Mouse (Mus musculus) small intestine, adult 2 months (tissue): Measurements from ENCODE around the gene Grid2ip. TPM values are rescaled to one million over a fixed set of nuclear protein-coding genes. Genes with fewer than 3 reads are reported as not detected.
A peak's percentile ranks its signal among the peaks of the same experiment; 100 is the strongest.

Experiments
- H3K27ac ChIP-seq: fragments of 200-500 bp; 2 replicates; pipeline ENCODE4 v1.5.1; 2012; ENCODE audit warnings: low read depth, low read length, control low read depth, inconsistent platforms; ENCODE audit not compliant: insufficient read depth
- H3K27me3 ChIP-seq: fragments of 200-500 bp; 2 replicates; pipeline ENCODE4 v1.6.1; 2012; ENCODE audit warnings: mild to moderate bottlenecking, moderate library complexity, low read length, inconsistent platforms; ENCODE audit not compliant: control insufficient read depth, insufficient read depth
- H3K36me3 ChIP-seq: fragments of 200-500 bp; 2 replicates; pipeline ENCODE4 v1.6.1; 2012; ENCODE audit warnings: mild to moderate bottlenecking, low read length, control low read depth, inconsistent platforms; ENCODE audit not compliant: control insufficient read depth, insufficient read depth
- H3K4me1 ChIP-seq: fragments of 200-500 bp; 2 replicates; pipeline ENCODE4 v1.6.1; 2012; ENCODE audit warnings: low read length, inconsistent platforms, mixed read lengths; ENCODE audit not compliant: control insufficient read depth, insufficient read depth, insufficient read length
- H3K4me3 ChIP-seq: fragments of 200-500 bp; 2 replicates; pipeline ENCODE4 v1.5.1; 2012; ENCODE audit warnings: low read depth, mild to moderate bottlenecking, control low read depth, inconsistent platforms, low read length, moderate library complexity
- CTCF ChIP-seq: fragments of 200-500 bp; IDR thresholded peaks from 2 replicates; pipeline ENCODE4 v1.5.1; 2012; ENCODE audit warnings: low read depth, mild to moderate bottlenecking, control low read depth, inconsistent platforms, low read length, moderate library complexity, mixed read lengths; ENCODE audit not compliant: insufficient replicate concordance, insufficient read length; ENCODE audit errors: extremely low read depth
- POLR2A ChIP-seq: fragments of 200-500 bp; IDR thresholded peaks from 2 replicates; pipeline ENCODE4 v1.6.1; 2012; ENCODE audit warnings: low read depth, mild to moderate bottlenecking, control low read depth, inconsistent platforms, low read length, moderate library complexity
- WGBS: fragments of 180-500 bp; shearing (Covaris S2); methylation state at CpG from one replicate; pipeline ENCODE4 v1.1.7; 2018; 5-methylcytosine and 5-hydroxymethylcytosine counted together
- polyA plus RNA-seq: library from polyadenylated mRNA; depleted of rRNA; stranded (reverse); fragments of >200 nt; gene quantifications from 2 replicates; pipeline ENCODE4 v1.2.3, GENCODE M21; 2012

The Grid2ip gene
- polyA plus RNA-seq, 1 experiment, result 0.22 TPM

DNA sequence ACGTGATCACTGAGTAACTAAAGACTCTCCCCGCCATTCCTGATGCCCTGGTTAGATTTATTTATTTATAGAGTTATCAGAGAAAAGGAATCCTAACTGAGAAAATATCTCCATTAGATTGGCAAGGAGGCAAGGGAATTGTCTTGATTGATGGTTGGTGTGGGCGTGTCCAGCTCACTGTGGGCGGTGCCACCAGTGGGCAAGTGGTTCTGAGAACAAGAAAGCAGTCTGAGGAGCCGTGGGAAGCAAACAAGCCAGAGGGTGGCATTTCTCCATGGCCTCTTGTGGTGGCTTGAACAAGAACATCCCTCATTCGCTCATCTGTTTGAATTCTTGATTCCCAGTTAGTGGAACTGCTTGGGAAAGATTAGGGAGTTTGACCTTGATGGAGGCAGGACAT, 17.5 kb upstream of the Grid2ip start:
- Histone ChIP-seq H3K4me3 (no peak overlapping the region), H3K36me3 (no peaks in the 10 kb centered on the region), H3K27ac (no peak overlapping the region), H3K27me3 (no peaks in the 10 kb centered on the region), H3K4me1 (no peaks in the 10 kb centered on the region)
- 42% methylated on average over 6 of the region's 6 CpGs for WGBS
- TF ChIP-seq POLR2A (no peak), CTCF (no peak)

DNA sequence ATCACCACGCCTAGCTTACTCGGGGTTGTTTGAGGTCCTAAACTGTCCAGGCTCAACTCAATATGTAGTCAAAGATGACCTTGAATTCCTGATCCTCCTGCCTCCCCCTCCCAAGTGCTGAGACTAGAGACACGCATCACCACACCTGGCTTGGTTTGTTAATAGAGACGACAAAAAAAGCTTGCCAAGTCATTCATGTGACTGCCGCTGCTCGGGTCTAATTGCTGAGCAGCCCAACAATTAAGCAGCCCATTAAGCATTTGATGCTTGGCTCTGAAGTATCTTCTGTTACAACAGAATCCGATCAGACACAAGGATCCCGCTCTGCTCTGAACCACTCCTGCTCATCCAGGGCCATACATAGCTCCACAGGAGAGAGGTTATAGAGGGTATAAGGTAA, 10.8 kb upstream of the Grid2ip start:
- Histone ChIP-seq H3K4me3 (no peak overlapping the region), H3K4me1 (no peaks in the 10 kb centered on the region), H3K27me3 (no peaks in the 10 kb centered on the region), H3K36me3 (no peaks in the 10 kb centered on the region), H3K27ac (no peak overlapping the region)
- TF ChIP-seq POLR2A, result no peak
- no peak for TF ChIP-seq CTCF
- 58% methylated on average over 8 of the region's 8 CpGs for WGBS

DNA sequence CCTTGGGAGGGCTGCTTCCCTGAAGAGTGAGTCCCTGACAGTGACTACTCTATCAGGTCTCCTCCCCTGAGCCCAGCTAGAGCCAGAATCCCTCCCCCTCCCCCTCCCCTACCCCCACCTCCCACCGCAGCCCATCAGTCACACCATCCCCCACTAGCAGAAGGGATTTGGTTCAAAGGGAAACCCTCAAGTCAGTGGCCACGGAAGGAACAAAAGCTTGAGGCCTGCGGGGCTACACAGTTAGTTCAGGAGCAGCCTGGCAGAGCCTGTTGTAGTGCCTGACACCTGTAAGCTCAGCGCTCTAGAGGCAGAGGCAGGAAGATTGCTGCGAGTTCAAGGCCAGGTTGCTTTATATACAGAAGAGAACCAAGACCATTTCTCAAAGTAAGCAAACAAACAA, 1.1 kb upstream of the Grid2ip start:
- H3K4me1 ChIP-seq, result no peaks in the 10 kb centered on the region
- no peaks in the 10 kb centered on the region for H3K36me3 ChIP-seq
- 39% methylated on average over 5 of the region's 5 CpGs for WGBS
- no peak overlapping the region for H3K4me3 ChIP-seq
- TF ChIP-seq CTCF, result no peak
- TF ChIP-seq POLR2A, result no peak
- H3K27me3 ChIP-seq, result peaks cover 15% of the 10 kb centered on the region
- no peak overlapping the region for H3K27ac ChIP-seq

DNA sequence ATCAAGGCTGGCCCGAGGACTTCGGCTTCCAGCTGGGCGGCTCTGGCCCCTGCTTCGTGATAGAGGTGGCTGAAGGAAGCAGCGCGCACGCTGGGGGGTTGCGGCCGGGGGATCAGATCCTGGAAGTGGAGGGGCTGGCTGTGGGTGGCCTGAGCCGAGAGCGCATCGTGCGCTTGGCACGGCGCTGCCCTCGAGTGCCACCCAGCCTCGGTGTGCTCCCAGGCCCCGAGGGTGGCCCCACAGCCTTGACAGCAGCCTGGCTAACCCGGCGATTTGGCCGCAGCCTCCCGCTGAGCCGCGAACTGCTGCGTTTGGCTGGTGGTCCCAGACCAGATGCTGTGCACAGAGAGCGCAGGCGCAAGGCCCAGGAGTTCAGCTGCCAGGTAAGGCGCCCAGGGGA, 426 bp downstream of the Grid2ip start:
- H3K27me3 ChIP-seq, result peaks cover 19% of the 10 kb centered on the region
- WGBS, result 13% methylated on average over 28 of the region's 28 CpGs
- no peak for TF ChIP-seq CTCF
- no peak for TF ChIP-seq POLR2A
- H3K36me3 ChIP-seq, result no peaks in the 10 kb centered on the region
- no peak overlapping the region for H3K4me3 ChIP-seq
- no peak overlapping the region for H3K27ac ChIP-seq
- H3K4me1 ChIP-seq, result no peaks in the 10 kb centered on the region

DNA sequence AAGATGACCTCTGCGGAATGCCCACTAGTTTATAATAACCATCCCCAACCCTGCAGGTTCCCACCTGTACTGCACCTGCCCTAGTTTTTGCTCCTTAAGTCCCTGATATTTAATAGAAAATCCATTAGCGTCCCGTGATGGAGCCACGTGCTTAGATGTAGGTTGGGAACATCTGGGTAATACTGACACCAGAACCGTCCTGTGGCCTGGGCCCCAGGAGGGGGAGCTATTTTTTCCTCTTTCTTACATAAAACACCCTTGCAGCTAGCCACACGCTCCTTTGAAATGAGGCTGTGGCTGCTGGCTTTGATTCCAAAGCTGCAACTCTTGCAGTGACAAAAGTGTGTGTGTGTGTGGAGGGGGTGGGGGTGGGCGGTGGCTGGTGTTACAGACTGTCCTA, 2.1 kb downstream of the Grid2ip start:
- Histone ChIP-seq H3K27ac (no peak overlapping the region), H3K4me1 (no peaks in the 10 kb centered on the region), H3K4me3 (no peak overlapping the region), H3K36me3 (no peaks in the 10 kb centered on the region), H3K27me3 (peaks cover 30% of the 10 kb centered on the region)
- 30% methylated on average over 7 of the region's 7 CpGs for WGBS
- no peak for TF ChIP-seq POLR2A
- no peak for TF ChIP-seq CTCF

DNA sequence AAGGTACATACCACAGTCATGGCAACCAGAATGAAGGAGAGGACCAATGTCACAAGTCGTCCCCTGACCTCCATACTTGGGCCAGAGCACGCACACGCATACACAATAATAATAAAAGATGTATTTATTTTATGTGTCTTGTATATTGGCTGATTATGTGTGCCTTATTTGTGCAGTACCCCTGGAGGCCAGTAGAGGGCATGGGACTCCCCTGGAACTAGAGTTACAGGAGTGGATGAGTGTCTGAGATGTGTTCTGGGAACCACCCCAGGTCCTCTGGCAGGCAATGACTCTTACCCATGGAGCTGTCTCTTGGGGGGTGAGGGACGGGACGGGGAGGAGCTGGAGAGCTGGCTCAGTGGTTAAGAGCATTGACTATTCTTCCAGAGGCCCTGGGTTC, 2.9 kb downstream of the Grid2ip start:
- Histone ChIP-seq H3K27me3 (peaks cover 37% of the 10 kb centered on the region), H3K36me3 (no peaks in the 10 kb centered on the region), H3K4me3 (no peak overlapping the region), H3K4me1 (no peaks in the 10 kb centered on the region), H3K27ac (no peak overlapping the region)
- 71% methylated on average over 5 of the region's 5 CpGs for WGBS
- TF ChIP-seq POLR2A (no peak), CTCF (peak; percentile 39; the same call in 1 of the 2 replicates)

DNA sequence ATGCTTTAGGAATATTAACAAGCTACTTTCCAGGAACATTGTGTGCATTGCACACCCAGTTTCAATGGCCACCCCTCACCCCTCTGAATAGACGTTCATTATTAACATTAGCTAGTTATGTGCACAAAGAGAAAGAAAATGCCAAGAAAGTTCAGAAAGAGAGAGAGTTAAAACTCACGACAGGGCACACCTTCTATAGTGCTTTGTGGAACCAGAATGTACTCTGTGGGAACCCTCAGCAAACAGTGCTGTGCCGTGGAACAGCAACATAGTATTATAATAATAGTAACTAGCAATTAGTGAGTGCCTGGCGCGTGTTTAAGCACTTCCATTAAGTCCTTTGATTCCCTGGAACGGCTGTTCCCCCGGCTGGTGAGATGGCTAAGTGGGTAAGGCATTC, 4.3 kb downstream of the Grid2ip start:
- no peaks in the 10 kb centered on the region for H3K36me3 ChIP-seq
- TF ChIP-seq CTCF (no peak), POLR2A (no peak)
- no peak overlapping the region for H3K4me3 ChIP-seq
- H3K27ac ChIP-seq, result no peak overlapping the region
- 47% methylated on average over 7 of the region's 7 CpGs for WGBS
- H3K4me1 ChIP-seq, result no peaks in the 10 kb centered on the region
- H3K27me3 ChIP-seq, result peaks cover 46% of the 10 kb centered on the region

DNA sequence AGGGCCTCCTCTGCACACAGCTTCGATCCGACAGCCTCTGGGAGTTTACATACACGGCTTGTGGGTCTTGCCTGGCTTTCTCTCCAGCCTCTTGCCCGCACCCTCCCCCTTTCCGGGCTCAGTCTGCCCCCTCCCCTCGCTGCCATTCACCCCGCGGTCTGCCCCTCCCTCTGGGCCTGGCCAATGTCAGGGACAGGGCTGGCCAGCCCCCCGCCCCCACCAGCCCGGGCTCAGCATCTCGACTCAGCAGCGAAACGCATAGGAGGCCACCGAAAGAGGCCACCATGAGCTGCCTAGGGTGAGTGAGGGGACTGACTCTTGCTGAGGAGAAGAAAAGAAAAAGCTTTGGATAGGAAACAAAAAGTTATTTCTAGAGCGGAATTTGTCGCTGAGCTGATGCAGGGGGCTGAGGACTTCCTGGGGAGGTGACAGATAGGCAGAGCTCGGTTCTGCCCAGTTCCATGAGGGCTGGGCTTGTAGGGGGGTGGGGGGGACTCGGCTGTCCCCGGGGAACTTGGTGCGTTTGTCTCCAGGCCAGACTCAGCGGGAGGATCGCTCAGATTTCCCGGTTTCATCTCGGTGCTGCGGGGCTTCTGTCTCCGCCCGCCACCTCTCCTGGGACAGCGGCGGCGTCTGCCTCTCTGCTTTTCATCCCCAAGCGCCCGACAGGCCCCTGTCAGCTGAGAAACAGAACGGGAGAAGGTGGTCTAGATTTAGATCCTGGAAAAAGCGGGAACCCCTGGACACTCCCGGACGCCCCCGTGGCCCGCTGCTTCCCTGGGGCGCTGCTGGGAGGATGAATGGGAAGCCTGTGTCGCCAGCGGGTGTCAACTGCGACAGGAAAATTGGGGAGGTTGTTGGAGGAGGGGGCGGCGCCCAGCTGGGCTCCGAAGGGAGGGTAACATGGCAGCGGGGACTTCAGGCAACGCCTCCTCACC, 6.8 kb downstream of the Grid2ip start:
- no peaks in the 10 kb centered on the region for H3K4me1 ChIP-seq
- peaks cover 39% of the 10 kb centered on the region for H3K27me3 ChIP-seq
- H3K4me3 ChIP-seq, result peak overlapping the region; percentile 19
- no peak for TF ChIP-seq CTCF
- TF ChIP-seq POLR2A, result no peak
- H3K27ac ChIP-seq, result no peak overlapping the region
- H3K36me3 ChIP-seq, result no peaks in the 10 kb centered on the region
- WGBS, result 3% methylated on average over 47 of the region's 47 CpGs
